Mouse (Mus musculus): ENCODE results near the gene Bri3. TPM values are rescaled to one million over a fixed set of nuclear protein-coding genes. Genes with fewer than 3 reads are reported as not detected.

Gene Bri3
- polyA plus RNA-seq, 1 experiment from 2014 or later = 133 TPM

- Histone ChIP-seq H3K4me2 (no peak overlapping the region), H3K4me3 (no peak overlapping the region), H3K27me3 (replicated peaks) (no peaks in the 10 kb centered on the region), H3K27ac (ENCODE audit: poor library complexity, severe bottlenecking) (no peak overlapping the region), H3K9me3 (replicated peaks) (no peaks in the 10 kb centered on the region), H3K9ac (no peak overlapping the region), H3K4me1 (replicated peaks) (peaks cover 6% of the 10 kb centered on the region; the same call in 1 of the 2 replicates), H3K36me3 (no peaks in the 10 kb centered on the region)
- WGBS = 83% methylated on average over 7 of the region's 7 CpGs
- no peak for ATAC-seq (ENCODE audit: insufficient number of reproducible peaks, low FRiP score)
These were observed 51.9 kb downstream of the Bri3 start for GRCm38 (mm10) chr5:144296090-144296604.

- no peaks in the 10 kb centered on the region for H3K9me3 ChIP-seq (replicated peaks)
- no peak overlapping the region for H3K4me3 ChIP-seq
- no peaks in the 10 kb centered on the region for H3K4me1 ChIP-seq (replicated peaks)
- no peaks in the 10 kb centered on the region for H3K36me3 ChIP-seq
- ATAC-seq (ENCODE audit: insufficient number of reproducible peaks, low FRiP score) = no peak
- no peak overlapping the region for H3K4me2 ChIP-seq
- 85% methylated on average over 2 of the region's 2 CpGs for WGBS
- no peak overlapping the region for H3K27ac ChIP-seq (ENCODE audit: poor library complexity, severe bottlenecking)
- H3K9ac ChIP-seq = no peak overlapping the region
- H3K27me3 ChIP-seq (replicated peaks) = no peaks in the 10 kb centered on the region
These were observed 58.8 kb downstream of the Bri3 start for GRCm38 (mm10) chr5:144303071-144303470.

- Histone ChIP-seq H3K27ac (ENCODE audit: poor library complexity, severe bottlenecking) (peak overlapping the region; percentile 53), H3K9me3 (replicated peaks) (no peaks in the 10 kb centered on the region), H3K4me1 (replicated peaks) (peaks cover 16% of the 10 kb centered on the region), H3K27me3 (replicated peaks) (no peaks in the 10 kb centered on the region), H3K36me3 (no peaks in the 10 kb centered on the region), H3K4me3 (no peak overlapping the region), H3K4me2 (no peak overlapping the region), H3K9ac (no peak overlapping the region)
- no peak for ATAC-seq (ENCODE audit: insufficient number of reproducible peaks, low FRiP score)
- 76% methylated on average over 4 of the region's 4 CpGs for WGBS
These were observed 64.7 kb downstream of the Bri3 start for GRCm38 (mm10) chr5:144308929-144309328.

- H3K27me3 ChIP-seq (replicated peaks) = no peaks in the 10 kb centered on the region
- no peaks in the 10 kb centered on the region for H3K9me3 ChIP-seq (replicated peaks)
- whole genome bisulfite sequencing = 75% methylated on average over 7 of the region's 7 CpGs
- H3K4me3 ChIP-seq = no peak overlapping the region
- peaks cover 28% of the 10 kb centered on the region for H3K4me1 ChIP-seq (replicated peaks)
- no peak overlapping the region for H3K4me2 ChIP-seq
- no peaks in the 10 kb centered on the region for H3K36me3 ChIP-seq
- H3K9ac ChIP-seq = no peak overlapping the region
- no peak overlapping the region for H3K27ac ChIP-seq (ENCODE audit: poor library complexity, severe bottlenecking)
- ATAC-seq (ENCODE audit: insufficient number of reproducible peaks, low FRiP score) = no peak
These were observed 67.9 kb downstream of the Bri3 start for GRCm38 (mm10) chr5:144312183-144312582.

- H3K36me3 ChIP-seq = no peaks in the 10 kb centered on the region
- H3K9ac ChIP-seq = no peak overlapping the region
- H3K4me2 ChIP-seq = no peak overlapping the region
- no peaks in the 10 kb centered on the region for H3K9me3 ChIP-seq (replicated peaks)
- WGBS = 16% methylated on average over 5 of the region's 5 CpGs
- no peak for ATAC-seq (ENCODE audit: insufficient number of reproducible peaks, low FRiP score)
- no peak overlapping the region; the same call in 1 of the 2 replicates for H3K27ac ChIP-seq (ENCODE audit: poor library complexity, severe bottlenecking)
- H3K4me1 ChIP-seq (replicated peaks) = peaks cover 35% of the 10 kb centered on the region
- H3K4me3 ChIP-seq = no peak overlapping the region
- no peaks in the 10 kb centered on the region for H3K27me3 ChIP-seq (replicated peaks)
These were observed 69.1 kb downstream of the Bri3 start for GRCm38 (mm10) chr5:144313335-144313734.

GRCm38 (mm10) chr5:144314731-144315494 is 70.7 kb downstream of the Bri3 start:
- peaks cover 31% of the 10 kb centered on the region for H3K4me1 ChIP-seq (replicated peaks)
- H3K27me3 ChIP-seq (replicated peaks) = no peaks in the 10 kb centered on the region
- no peak overlapping the region for H3K9ac ChIP-seq
- H3K36me3 ChIP-seq = no peaks in the 10 kb centered on the region
- no peak for ATAC-seq (ENCODE audit: insufficient number of reproducible peaks, low FRiP score)
- H3K4me2 ChIP-seq = no peak overlapping the region
- 78% methylated on average over 12 of the region's 12 CpGs for WGBS
- H3K9me3 ChIP-seq (replicated peaks) = no peaks in the 10 kb centered on the region
- no peak overlapping the region for H3K4me3 ChIP-seq
- no peak overlapping the region for H3K27ac ChIP-seq (ENCODE audit: poor library complexity, severe bottlenecking)

GRCm38 (mm10) chr5:144316442-144316841 is 72.2 kb downstream of the Bri3 start:
- H3K9me3 ChIP-seq (replicated peaks) = no peaks in the 10 kb centered on the region
- ATAC-seq (ENCODE audit: insufficient number of reproducible peaks, low FRiP score) = no peak
- H3K4me3 ChIP-seq = no peak overlapping the region
- H3K27me3 ChIP-seq (replicated peaks) = no peaks in the 10 kb centered on the region
- H3K36me3 ChIP-seq = no peaks in the 10 kb centered on the region
- no peak overlapping the region for H3K27ac ChIP-seq (ENCODE audit: poor library complexity, severe bottlenecking)
- no peak overlapping the region for H3K4me2 ChIP-seq
- H3K4me1 ChIP-seq (replicated peaks) = peaks cover 37% of the 10 kb centered on the region
- H3K9ac ChIP-seq = no peak overlapping the region
- 69% methylated on average over 3 of the region's 3 CpGs for WGBS

GRCm38 (mm10) chr5:144317426-144317825 is 73.2 kb downstream of the Bri3 start:
- H3K36me3 ChIP-seq = no peaks in the 10 kb centered on the region
- ATAC-seq (ENCODE audit: insufficient number of reproducible peaks, low FRiP score) = no peak
- H3K9ac ChIP-seq = no peak overlapping the region
- H3K27ac ChIP-seq (ENCODE audit: poor library complexity, severe bottlenecking) = no peak overlapping the region
- no peaks in the 10 kb centered on the region for H3K9me3 ChIP-seq (replicated peaks)
- no peaks in the 10 kb centered on the region for H3K27me3 ChIP-seq (replicated peaks)
- 88% methylated on average over 8 of the region's 8 CpGs for WGBS
- peaks cover 44% of the 10 kb centered on the region for H3K4me1 ChIP-seq (replicated peaks)
- H3K4me3 ChIP-seq = no peak overlapping the region
- no peak overlapping the region for H3K4me2 ChIP-seq

- Histone ChIP-seq H3K4me1 (replicated peaks) (peaks cover 47% of the 10 kb centered on the region), H3K9me3 (replicated peaks) (no peaks in the 10 kb centered on the region), H3K9ac (no peak overlapping the region), H3K27ac (ENCODE audit: poor library complexity, severe bottlenecking) (peak overlapping the region; percentile 9), H3K4me3 (no peak overlapping the region), H3K4me2 (no peak overlapping the region), H3K27me3 (replicated peaks) (no peaks in the 10 kb centered on the region), H3K36me3 (no peaks in the 10 kb centered on the region)
- WGBS = 47% methylated on average over 6 of the region's 6 CpGs
- no peak for ATAC-seq (ENCODE audit: insufficient number of reproducible peaks, low FRiP score)
These were observed 74.0 kb downstream of the Bri3 start for GRCm38 (mm10) chr5:144318286-144318685.

GRCm38 (mm10) chr5:144321681-144322080 is 77.4 kb downstream of the Bri3 start:
- Histone ChIP-seq H3K4me1 (replicated peaks) (peaks cover 29% of the 10 kb centered on the region), H3K9ac (0 out of 2 replicates have a peak overlapping the region, but pooled peaks have one; percentile 10), H3K36me3 (no peaks in the 10 kb centered on the region), H3K27ac (ENCODE audit: poor library complexity, severe bottlenecking) (peak overlapping the region; percentile 61), H3K4me3 (no peak overlapping the region), H3K9me3 (replicated peaks) (no peaks in the 10 kb centered on the region), H3K4me2 (no peak overlapping the region), H3K27me3 (replicated peaks) (no peaks in the 10 kb centered on the region)
- 21% methylated on average over 7 of the region's 7 CpGs for WGBS
- ATAC-seq (ENCODE audit: insufficient number of reproducible peaks, low FRiP score) = no peak

- Histone ChIP-seq H3K27ac (ENCODE audit: poor library complexity, severe bottlenecking) (no peak overlapping the region), H3K4me3 (no peak overlapping the region), H3K4me2 (no peak overlapping the region), H3K9me3 (replicated peaks) (no peaks in the 10 kb centered on the region), H3K4me1 (replicated peaks) (peaks cover 27% of the 10 kb centered on the region), H3K9ac (no peak overlapping the region), H3K27me3 (replicated peaks) (no peaks in the 10 kb centered on the region), H3K36me3 (no peaks in the 10 kb centered on the region)
- no peak for ATAC-seq (ENCODE audit: insufficient number of reproducible peaks, low FRiP score)
- WGBS = 62% methylated on average over 3 of the region's 3 CpGs
These were observed 78.5 kb downstream of the Bri3 start for GRCm38 (mm10) chr5:144322717-144323116.

Measured in heart, embryonic 12.5 days (tissue).